Mouse (Mus musculus) CD4-positive, CD25-positive, alpha-beta regulatory T cell, adult 4 months (primary cell): Measurements from ENCODE around the gene Lrrc3c. TPM values are rescaled to one million over a fixed set of nuclear protein-coding genes. Genes with fewer than 3 reads are reported as not detected.

ENCODE experiments used
- ATAC-seq: one replicate; pipeline ENCODE4 v1.8.0; 2017
- polyA plus RNA-seq, 2 experiments: library from polyadenylated mRNA; unstranded; fragments of 100-300 nt; shearing (Covaris generic); gene quantifications; one replicate each; pipeline ENCODE4 v1.2.1; 2017

Gene Lrrc3c
- polyA plus RNA-seq, 2 experiments from 2014 or later: not detected

DNA sequence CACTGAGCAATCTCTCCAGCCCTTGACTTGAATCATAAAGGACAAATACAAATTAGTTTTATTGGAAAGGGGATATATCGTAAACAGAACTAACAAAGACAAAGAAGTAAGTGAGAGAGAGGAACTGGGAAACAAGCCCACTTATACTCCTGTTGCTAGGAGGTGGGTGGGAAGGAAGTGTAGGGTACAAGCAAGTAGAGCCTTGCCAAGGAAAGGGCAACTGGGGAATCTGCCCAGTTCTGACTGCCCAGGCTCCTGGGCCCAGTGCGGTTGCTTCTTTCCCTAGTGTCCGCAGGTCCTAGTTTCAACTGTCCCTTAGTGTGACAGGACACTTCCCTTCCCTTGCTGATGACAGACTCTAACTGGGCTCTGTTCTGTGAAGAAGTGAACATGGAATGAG lies 30.6 kb downstream of the Lrrc3c start:
- ATAC-seq: no peak

DNA sequence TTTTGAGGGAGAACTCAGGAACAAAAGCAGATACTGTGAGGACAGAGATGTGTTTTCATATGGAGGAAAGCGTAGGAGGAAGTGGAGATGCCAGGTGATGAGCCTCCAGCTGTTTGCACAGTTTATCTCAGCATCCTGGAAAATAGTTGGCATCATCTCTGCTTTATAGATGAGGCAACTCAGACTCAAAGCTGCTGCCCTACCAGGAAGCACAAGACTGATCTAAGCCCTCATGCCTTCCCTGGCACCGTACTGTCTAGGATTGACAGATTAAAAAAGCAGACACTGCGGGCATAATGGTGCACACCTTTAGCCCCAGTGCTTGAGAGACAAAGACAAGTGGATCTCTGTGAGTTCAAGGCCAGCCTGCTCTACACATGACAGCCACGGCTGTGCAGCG lies 32.6 kb downstream of the Lrrc3c start:
- no peak for ATAC-seq

DNA sequence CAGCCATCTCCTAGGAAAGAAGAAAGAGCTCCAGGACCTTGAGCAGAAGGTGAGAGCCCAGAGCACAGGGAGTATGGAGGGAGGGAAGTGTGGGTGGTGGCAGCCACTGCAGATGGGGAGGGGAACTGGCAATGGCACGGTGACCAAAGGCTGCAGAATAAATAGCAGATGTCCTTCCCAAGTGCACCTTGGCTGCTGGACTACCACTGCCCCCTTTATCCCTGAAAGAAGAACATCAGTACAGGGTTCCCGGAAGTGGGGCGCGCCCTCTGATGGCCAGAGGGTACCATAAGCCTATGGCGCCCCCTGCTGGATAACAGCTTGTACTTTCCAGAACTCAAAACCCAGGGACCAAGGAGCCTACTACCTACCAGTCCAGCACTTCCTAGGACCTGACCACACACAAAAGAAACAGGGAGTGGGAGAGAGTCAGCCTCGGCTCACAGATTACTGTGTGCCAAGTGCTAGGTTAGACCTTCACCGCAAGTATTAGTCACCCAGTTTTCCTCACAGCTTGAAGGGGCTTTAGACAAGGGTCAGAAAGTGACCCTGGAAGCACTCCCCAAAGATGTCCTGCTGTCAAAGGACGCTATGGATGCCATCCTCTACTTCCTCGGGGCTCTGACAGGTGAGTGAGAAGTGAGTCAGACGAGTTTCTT lies 37.4 kb downstream of the Lrrc3c start:
- peak; percentile 68 for ATAC-seq

DNA sequence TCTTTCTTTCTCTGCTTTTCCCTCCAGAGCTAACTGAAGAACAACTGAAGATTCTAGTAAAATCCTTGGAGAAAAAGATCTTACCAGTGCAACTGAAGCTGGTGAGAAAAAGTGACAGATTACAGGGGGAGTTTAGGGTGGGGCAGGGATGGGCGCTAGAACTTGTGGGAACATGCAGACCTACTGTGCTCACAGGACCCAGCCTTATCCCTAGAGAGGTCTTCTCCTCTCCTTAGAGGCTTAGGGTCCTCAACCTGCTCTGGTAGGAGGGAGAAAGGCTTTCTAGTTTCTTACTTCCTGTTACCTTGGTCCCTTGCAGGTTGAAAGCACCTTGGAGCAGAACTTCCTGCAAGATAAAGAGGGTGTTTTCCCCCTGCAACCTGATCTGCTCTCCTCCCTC lies 39.4 kb downstream of the Lrrc3c start:
- no peak for ATAC-seq

DNA sequence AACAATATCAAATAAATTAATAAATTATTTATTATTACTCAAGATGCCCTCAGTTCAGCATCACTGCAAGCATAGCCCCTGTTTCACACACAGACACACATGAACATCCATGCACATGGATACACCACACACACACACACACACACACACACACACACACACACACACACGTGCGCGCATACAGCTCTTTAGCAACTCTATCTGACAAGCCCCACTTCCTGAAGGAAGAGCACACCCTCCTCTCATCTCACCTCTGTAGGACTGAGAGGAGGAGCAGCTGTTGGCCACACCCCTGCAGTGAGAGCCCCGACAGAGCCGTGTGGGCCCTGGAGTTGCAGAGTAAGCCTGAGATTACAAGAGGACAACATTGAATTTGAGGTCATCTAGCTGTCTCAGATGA lies 42.0 kb downstream of the Lrrc3c start:
- ATAC-seq: no peak

DNA sequence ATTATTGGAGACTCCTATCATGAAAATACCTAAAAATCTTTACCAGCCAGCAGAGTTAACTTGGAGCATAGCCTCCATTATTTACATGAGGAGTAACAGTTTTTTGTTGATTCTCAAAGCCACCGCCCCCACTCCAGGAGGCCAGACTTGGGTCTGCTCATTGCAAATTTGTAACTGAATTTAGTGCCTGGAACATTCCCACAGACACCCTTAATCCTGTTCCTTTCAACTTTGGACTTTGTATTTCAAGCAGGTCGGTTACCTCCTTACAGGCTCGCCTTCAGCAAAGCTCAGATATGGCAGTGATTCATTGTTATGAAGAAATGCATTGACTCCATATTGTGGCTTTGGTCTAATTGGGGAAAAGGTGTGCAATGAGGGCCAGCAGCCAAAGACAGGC lies 46.7 kb downstream of the Lrrc3c start:
- ATAC-seq: no peak

DNA sequence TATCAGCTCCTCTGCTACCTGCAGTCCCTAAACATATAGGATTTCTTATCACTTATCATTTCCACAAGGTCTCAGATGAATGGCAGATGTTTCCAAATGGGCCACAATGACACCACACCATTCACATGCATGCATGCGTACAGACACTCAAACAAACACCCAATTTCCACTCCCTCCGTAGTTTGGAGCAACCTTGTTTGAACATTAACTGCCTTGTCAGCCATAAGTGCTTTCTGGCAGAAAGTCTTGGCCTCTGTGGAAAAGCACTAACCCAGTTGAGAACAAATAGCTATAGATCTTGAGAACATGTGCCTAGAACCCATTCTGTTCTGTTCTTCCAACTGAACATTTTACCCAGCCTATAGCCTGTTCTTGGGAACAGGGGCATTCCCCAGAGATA lies 47.9 kb downstream of the Lrrc3c start:
- ATAC-seq: no peak

DNA sequence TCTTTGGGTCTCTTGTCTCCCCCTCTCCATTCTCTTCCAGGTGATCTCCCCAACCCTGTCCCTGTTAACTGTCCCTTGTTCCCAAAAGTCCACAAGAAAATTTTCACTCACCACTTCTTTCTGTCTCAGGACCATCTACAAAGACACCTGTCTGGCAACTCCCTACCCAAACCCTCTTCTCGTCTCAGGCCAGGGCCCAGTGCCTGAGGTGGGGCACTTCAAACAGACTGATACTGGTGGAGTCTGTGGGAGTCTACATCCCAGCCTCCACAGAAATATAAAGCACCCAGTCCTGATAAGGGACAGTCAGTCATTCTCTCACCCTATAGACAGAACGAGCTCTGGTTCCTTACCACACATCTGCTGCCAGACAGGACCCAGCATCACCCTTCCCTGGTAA lies 48.4 kb downstream of the Lrrc3c start, which contains the start of gene Gsdma2:
TSS of gene Gsdma2 (plus strand) at position 301 of the 400 bp plus-strand sequence.
- ATAC-seq: no peak

Other genes starting within 250 kb of the Lrrc3c start
- gene Ppp1r1b, start 249.9 kb upstream of the Lrrc3c start, polyA plus RNA-seq: not detected
- gene Stard3, start 239.9 kb upstream of the Lrrc3c start, polyA plus RNA-seq: 10 to 100 TPM; 41.2 to 63.9 TPM
- not detected for gene Tcap, start 214.5 kb upstream of the Lrrc3c start, polyA plus RNA-seq
- not detected for gene Pnmt, start 211.8 kb upstream of the Lrrc3c start, polyA plus RNA-seq
- gene Pgap3, start 197.8 kb upstream of the Lrrc3c start, polyA plus RNA-seq: 10 to 100 TPM in 1 of 2 experiments, 1 to 10 TPM in 1; 6.7 to 11.6 TPM
- gene Erbb2, start 185.8 kb upstream of the Lrrc3c start, polyA plus RNA-seq: under 1 TPM; 0.07 to 0.23 TPM
- gene Mien1, start 159.3 kb upstream of the Lrrc3c start, polyA plus RNA-seq: 100 to 1,000 TPM; 150 to 155 TPM
- gene Grb7, start 151.9 kb upstream of the Lrrc3c start, polyA plus RNA-seq: 1 to 10 TPM; 3.6 to 6.2 TPM
- gene Ikzf3, start 52.3 kb upstream of the Lrrc3c start, polyA plus RNA-seq: 10 to 100 TPM; 77.0 to 98.7 TPM
- 1 to 10 TPM; 5.0 to 6.0 TPM for gene Zpbp2, start 47.2 kb upstream of the Lrrc3c start, polyA plus RNA-seq
- gene Ormdl3, start 10.9 kb upstream of the Lrrc3c start, polyA plus RNA-seq: 10 to 100 TPM; 25.9 to 53.6 TPM
- gene Gm12355, start 27.4 kb downstream of the Lrrc3c start, polyA plus RNA-seq: 1 to 10 TPM; 1.0 to 9.6 TPM
- under 1 TPM in 1 of 2 experiments, not detected in 1; 0.20 TPM for gene Gsdma3, start 28.1 kb downstream of the Lrrc3c start, polyA plus RNA-seq
- gene Gsdma2, start 48.5 kb downstream of the Lrrc3c start, polyA plus RNA-seq: not detected
- under 1 TPM in 1 of 2 experiments, not detected in 1; 0.12 TPM for gene Gsdma, start 66.1 kb downstream of the Lrrc3c start, polyA plus RNA-seq
- 10 to 100 TPM; 13.8 to 17.5 TPM for gene Psmd3, start 84.3 kb downstream of the Lrrc3c start, polyA plus RNA-seq
- gene Csf3, start 103.0 kb downstream of the Lrrc3c start, polyA plus RNA-seq: not detected
- 10 to 100 TPM; 27.0 to 37.5 TPM for gene Med24, start 131.1 kb downstream of the Lrrc3c start, polyA plus RNA-seq
- 1 to 10 TPM; 4.8 to 5.7 TPM for gene Thra, start 142.3 kb downstream of the Lrrc3c start, polyA plus RNA-seq
- gene Nr1d1, start 177.0 kb downstream of the Lrrc3c start, polyA plus RNA-seq: 10 to 100 TPM in 1 of 2 experiments, 1 to 10 TPM in 1; 4.9 to 12.3 TPM
- 10 to 100 TPM; 22.3 to 24.8 TPM for gene Msl1, start 197.2 kb downstream of the Lrrc3c start, polyA plus RNA-seq
- 10 to 100 TPM; 13.6 to 14.5 TPM for gene Casc3, start 206.6 kb downstream of the Lrrc3c start, polyA plus RNA-seq
- gene Rapgefl1, start 238.5 kb downstream of the Lrrc3c start, polyA plus RNA-seq: under 1 TPM in 1 of 2 experiments, not detected in 1; 0.48 TPM